Mouse (Mus musculus): Measurements from ENCODE around the gene Tmem94.

- TF ChIP-seq CTCF (IDR thresholded peaks at IDR 0.05; ENCODE audit: low read depth, low read length) (no peak), EP300 (IDR thresholded peaks at IDR 0.05; ENCODE audit: insufficient read depth, low read depth, low read length) (no peak)
These were observed 27.1 kb downstream of the Tmem94 start for GRCm38 (mm10) chr11:115792353-115792752.

Data from ES-Bruce4 (cell line).